Mouse (Mus musculus) regulatory T cell (primary cell): ENCODE results near the gene Brk1.

Experiments
- in situ Hi-C: fragments of 300-600 bp; cut with MboI, MseI; formaldehyde crosslinking; loops from one replicate; pipeline ENCODE4 v1.15.1; 2025; ENCODE audit warnings: high pct_unique_total_duplicates

Brk1 gene

GRCm38 (mm10) chr6:113659648-113660491, 55.3 kb downstream of the Brk1 start:
- in situ Hi-C loops, result no loop called here

DNA sequence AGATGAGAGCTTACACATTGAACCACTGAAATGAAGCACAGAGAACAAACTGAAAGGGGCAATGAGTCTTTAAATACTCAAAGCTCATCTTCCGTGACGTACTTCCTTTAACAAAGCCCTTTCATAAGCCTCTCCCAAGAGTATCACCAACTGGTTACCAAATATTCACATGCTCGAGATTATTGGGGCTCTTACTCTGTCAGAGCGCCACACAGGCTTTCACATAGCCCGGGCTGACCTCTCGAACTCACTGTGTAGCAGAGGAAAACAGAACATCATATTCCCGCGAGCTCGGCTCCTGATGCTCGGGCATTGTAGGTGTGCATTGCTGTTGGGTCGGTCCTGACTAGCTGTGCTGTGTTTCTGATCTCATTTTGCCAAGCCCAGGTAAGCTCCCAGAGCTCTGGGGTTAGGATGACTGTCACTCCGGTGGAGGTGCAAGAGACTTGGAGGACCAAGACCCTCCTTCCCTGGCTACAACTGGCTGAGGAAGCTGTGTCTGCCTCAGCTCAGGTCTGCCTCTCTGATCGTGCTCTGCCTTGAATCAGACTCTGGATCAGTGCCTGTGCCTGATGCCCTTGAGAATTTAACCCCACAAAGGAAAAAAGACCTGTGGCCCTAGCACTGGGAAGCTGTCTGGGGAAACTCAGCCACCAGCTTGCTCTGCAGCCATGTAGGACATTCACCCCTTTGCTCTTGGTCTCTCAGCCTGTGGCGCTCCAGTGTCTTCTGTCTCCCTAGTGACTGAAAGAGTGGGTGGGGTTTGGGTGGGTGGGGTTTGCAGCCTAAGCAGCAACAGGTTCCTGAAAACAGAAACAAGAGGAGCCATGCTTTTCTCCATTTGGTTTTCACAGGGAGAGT, 56.1 kb downstream of the Brk1 start:
- in situ Hi-C loops, result no loop called here

DNA sequence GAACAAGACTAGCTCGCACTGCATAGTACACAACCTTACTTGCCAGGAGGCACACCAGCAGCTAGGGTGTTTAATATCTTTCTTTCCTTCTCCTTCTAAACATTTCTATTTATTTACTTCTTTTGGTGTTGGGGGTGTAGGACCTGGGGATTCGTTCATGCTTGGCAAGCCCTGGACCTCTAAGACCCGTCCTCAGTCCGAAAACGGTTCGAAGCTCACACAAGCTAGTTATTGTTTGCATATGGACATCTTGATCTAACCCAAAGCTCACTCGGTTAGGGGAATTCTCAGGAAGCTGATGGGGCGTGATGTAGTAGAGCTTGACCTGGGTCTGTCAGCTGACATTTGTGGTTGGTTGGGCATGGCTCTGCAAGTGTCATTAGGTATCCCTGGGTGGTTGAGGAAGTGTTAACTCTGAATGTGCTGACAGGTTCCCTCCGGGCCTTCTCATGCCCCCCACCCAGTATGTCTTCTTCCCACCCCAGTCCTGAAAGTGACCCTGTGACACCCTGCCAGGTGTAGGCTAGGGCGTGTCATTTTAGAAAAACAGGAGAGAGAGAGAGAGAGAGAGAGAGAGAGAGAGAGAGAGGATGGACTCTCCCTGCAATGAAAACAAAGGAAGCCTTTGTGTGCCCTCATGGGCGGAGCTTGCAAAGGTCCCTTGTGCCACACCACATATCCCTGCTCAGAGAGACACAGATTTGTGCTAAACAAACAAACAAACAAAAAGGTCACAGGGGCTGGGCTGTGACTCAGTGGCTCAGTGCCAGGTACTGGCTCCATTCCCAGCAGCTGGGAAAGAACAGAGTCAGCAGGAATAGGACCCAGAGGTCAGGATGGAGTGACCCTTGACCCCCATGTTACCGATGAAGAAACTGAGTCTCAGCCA, 57.0 kb downstream of the Brk1 start:
- in situ Hi-C loops, result no loop called here

DNA sequence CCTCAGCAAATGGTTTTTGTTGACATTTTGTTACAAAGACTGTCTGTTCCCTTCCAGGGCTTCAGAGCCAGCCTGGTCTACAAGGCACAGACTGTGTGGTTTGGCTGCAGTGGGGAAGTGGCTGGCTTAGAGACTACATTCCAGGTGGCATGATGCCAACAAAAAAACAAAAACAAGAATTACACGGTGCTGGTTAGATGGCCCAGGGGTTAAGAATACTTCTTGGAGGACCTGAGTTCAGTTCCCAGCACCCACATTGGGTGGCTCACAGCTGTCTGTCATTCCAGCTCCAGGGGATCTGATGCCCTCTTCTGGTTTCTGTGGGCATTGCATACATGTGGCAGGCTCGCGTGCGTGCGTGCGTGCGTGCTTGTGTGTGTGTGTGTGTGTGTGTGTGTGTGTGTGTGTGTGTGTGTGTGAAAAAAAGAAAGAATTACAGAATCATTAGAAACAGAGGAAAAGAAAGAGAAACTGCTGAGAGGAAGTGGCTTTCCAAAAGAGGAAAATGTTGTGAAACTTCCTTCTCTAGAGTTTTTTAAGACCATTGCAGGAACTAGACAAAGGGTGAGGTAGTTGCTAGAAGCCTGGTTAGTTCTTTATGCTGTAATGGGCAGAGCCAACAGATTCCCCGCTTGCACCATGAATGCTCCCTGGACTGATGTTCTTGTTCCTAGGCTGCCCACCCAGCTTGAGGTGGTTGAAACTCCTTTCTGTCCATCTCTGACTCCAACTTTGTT, 58.6 kb downstream of the Brk1 start:
- in situ Hi-C loops, result no loop called here

DNA sequence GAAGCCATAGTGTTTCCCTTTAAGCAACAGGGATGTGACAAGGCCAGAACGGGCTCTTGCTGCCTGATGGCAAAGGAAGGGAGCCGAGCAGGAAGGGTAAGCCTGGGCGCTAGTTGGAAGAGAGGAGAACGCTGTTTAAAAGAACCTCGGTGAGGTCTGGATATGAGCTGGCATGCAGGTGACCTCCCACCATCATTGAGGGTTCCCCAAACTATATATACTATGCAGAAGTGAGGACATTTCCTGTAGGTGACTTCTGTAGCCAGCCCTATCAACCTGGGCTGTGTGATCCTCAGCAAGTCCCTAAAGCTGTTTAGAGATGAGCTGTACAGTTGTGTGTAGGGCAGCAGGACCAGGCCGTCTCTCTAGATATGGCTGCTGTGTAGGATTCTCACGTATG, 59.7 kb downstream of the Brk1 start:
- in situ Hi-C loops, result no loop called here
